Mouse (Mus musculus): Measurements from ENCODE around the gene Tbc1d22a. TPM values are rescaled to one million over a fixed set of nuclear protein-coding genes. Genes with fewer than 3 reads are reported as not detected.

The Tbc1d22a gene
- polyA plus RNA-seq, 1 experiment from 2014 or later = 11.6 TPM

DNA sequence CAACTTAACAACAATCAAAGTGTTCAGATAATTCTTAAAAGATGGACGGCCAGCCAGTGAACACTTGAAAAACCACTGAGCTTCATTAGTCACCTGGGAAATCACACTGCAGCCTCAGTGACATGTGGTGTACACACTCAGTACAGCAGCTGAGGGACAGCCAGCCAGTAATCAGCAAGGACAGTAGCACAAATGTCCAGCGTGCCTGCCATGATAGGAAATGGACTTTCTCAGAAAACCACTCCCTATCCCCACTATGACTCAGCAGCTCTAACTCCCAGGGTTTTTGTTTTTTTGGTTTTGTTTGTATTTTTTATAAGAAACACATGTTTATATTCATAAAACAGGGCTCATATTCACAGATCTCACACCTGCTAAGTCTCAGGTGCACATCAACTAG is 209.6 kb downstream of the Tbc1d22a start:
- no peaks in the 10 kb centered on the region for H3K36me3 ChIP-seq (ENCODE audit: control insufficient read depth, insufficient read depth)
- peaks cover 19% of the 10 kb centered on the region for H3K4me1 ChIP-seq (replicated peaks; ENCODE audit: control insufficient read depth, insufficient read depth, low read length)
- WGBS = 78% methylated on average over 2 of the region's 2 CpGs
- no peak overlapping the region for H3K27ac ChIP-seq (ENCODE audit: low read length)
- H3K9ac ChIP-seq (replicated peaks; ENCODE audit: low read depth, low read length) = no peak overlapping the region
- no peak overlapping the region for H3K4me2 ChIP-seq (ENCODE audit: low read length)
- no peak overlapping the region for H3K4me3 ChIP-seq (replicated peaks; ENCODE audit: low read length)
- H3K27me3 ChIP-seq (replicated peaks; ENCODE audit: control insufficient read depth, insufficient read depth, low read length) = no peaks in the 10 kb centered on the region
- ATAC-seq = no peak
- no peaks in the 10 kb centered on the region for H3K9me3 ChIP-seq (ENCODE audit: control insufficient read depth, low read length)

DNA sequence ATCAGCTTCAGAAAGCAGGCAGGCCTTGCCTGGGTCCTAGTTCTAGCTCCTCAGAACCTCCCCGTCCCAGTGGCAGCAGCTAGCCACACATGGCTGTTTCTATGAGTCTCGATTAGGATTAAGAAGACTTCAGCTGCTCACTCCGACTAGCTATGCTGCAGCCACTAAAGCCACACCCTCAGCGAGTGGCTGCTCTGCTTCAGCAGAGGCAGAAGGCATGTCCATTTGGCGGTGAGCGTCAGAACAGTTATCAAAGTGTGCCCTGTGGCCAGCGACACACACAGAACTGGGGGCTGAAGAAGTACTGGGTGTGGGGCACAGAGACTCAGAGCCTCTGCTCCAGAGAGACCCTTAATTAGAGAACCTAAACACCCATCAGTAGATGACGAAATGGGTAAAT is 210.7 kb downstream of the Tbc1d22a start:
- Histone ChIP-seq H3K27ac (ENCODE audit: low read length) (no peak overlapping the region), H3K4me2 (ENCODE audit: low read length) (no peak overlapping the region), H3K9ac (replicated peaks; ENCODE audit: low read depth, low read length) (no peak overlapping the region), H3K9me3 (ENCODE audit: control insufficient read depth, low read length) (no peaks in the 10 kb centered on the region), H3K27me3 (replicated peaks; ENCODE audit: control insufficient read depth, insufficient read depth, low read length) (no peaks in the 10 kb centered on the region), H3K36me3 (ENCODE audit: control insufficient read depth, insufficient read depth) (no peaks in the 10 kb centered on the region), H3K4me1 (replicated peaks; ENCODE audit: control insufficient read depth, insufficient read depth, low read length) (peaks cover 8% of the 10 kb centered on the region), H3K4me3 (replicated peaks; ENCODE audit: low read length) (no peak overlapping the region)
- ATAC-seq = no peak
- 64% methylated on average over 8 of the region's 8 CpGs for WGBS

DNA sequence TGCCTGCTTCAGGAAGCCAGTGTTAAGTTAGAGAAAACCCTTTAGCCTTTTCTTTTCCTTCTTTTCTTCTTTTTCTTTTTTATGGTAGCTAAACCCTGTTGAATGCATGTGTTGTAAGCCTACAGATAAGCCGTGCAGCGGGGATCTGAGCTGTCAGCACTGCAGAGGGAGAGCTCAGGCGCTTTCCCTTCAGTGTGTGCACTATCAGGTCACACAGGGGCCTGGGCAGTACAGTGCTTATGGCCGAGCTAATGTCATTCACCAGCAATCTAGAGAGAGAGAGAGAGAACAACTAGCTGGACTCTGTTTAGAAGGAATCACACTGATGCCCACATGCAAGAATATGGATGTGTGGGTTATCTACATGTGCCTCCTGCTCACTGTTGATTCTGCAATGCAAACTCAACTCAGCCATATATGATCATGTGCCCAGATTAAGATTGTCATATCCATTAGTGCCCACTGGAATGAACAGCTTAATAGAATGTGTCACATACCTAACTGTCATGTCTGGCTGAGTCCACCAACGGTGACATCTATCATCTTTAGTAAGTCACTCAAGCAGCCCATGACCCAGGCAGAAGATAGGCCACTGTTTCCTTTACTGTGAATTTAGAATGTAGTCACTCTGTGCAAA is 212.2 kb downstream of the Tbc1d22a start:
- 53% methylated on average over 5 of the region's 5 CpGs for WGBS
- Histone ChIP-seq H3K9ac (replicated peaks; ENCODE audit: low read depth, low read length) (no peak overlapping the region), H3K9me3 (ENCODE audit: control insufficient read depth, low read length) (no peaks in the 10 kb centered on the region), H3K27me3 (replicated peaks; ENCODE audit: control insufficient read depth, insufficient read depth, low read length) (no peaks in the 10 kb centered on the region), H3K4me3 (replicated peaks; ENCODE audit: low read length) (no peak overlapping the region), H3K27ac (ENCODE audit: low read length) (no peak overlapping the region), H3K36me3 (ENCODE audit: control insufficient read depth, insufficient read depth) (no peaks in the 10 kb centered on the region), H3K4me1 (replicated peaks; ENCODE audit: control insufficient read depth, insufficient read depth, low read length) (peaks cover 6% of the 10 kb centered on the region; the same call in 1 of the 2 replicates), H3K4me2 (ENCODE audit: low read length) (no peak overlapping the region)
- no peak for ATAC-seq

DNA sequence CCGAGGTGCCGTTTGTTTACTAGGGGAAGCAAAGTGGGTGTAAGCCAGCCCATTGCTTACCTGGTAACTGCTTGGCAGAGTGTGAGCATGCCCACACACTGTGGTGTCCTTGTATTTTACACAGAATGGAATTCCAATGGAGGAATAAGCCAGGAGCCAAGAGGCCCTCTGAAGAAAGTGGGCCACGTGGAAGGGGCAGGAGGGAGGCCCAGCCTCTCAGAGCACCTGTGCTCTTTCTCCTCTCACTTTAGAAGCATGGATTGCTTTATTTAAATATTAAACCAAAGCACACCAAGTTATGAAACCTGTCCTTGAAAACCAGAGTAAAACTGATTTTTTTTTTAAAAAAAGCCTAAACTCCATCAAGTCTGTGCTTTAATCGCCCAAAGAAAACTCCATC is 213.2 kb downstream of the Tbc1d22a start:
- Histone ChIP-seq H3K4me1 (replicated peaks; ENCODE audit: control insufficient read depth, insufficient read depth, low read length) (peaks cover 6% of the 10 kb centered on the region; the same call in 1 of the 2 replicates), H3K36me3 (ENCODE audit: control insufficient read depth, insufficient read depth) (no peaks in the 10 kb centered on the region), H3K4me2 (ENCODE audit: low read length) (no peak overlapping the region), H3K9me3 (ENCODE audit: control insufficient read depth, low read length) (no peaks in the 10 kb centered on the region), H3K4me3 (replicated peaks; ENCODE audit: low read length) (no peak overlapping the region), H3K27ac (ENCODE audit: low read length) (no peak overlapping the region), H3K27me3 (replicated peaks; ENCODE audit: control insufficient read depth, insufficient read depth, low read length) (no peaks in the 10 kb centered on the region), H3K9ac (replicated peaks; ENCODE audit: low read depth, low read length) (no peak overlapping the region)
- no peak for ATAC-seq
- 81% methylated on average over 4 of the region's 4 CpGs for WGBS

DNA sequence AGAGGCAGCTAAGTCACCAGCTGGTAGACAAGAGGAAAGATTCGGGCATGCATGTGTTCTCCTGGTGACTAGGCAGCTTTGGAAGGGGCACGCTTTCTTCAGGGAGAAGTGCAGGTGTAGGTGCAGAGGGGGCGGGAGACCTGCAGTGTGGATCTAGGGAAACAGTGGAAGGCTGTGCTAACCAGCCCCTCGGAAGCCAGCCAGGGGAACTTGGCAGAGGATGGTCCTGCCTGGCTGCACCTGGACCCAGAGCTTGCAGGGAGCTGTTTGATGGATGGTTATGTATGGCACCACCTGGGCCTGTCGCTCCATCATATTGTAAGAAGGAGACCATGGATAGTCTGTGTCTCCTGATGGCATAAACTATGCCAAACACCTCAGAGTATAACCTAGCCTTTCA is 214.2 kb downstream of the Tbc1d22a start:
- no peaks in the 10 kb centered on the region for H3K27me3 ChIP-seq (replicated peaks; ENCODE audit: control insufficient read depth, insufficient read depth, low read length)
- H3K9ac ChIP-seq (replicated peaks; ENCODE audit: low read depth, low read length) = no peak overlapping the region
- WGBS = 62% methylated on average over 5 of the region's 5 CpGs
- no peak overlapping the region for H3K27ac ChIP-seq (ENCODE audit: low read length)
- H3K4me3 ChIP-seq (replicated peaks; ENCODE audit: low read length) = no peak overlapping the region
- no peak overlapping the region for H3K4me2 ChIP-seq (ENCODE audit: low read length)
- H3K9me3 ChIP-seq (ENCODE audit: control insufficient read depth, low read length) = no peaks in the 10 kb centered on the region
- H3K4me1 ChIP-seq (replicated peaks; ENCODE audit: control insufficient read depth, insufficient read depth, low read length) = peaks cover 8% of the 10 kb centered on the region
- ATAC-seq = no peak
- no peaks in the 10 kb centered on the region for H3K36me3 ChIP-seq (ENCODE audit: control insufficient read depth, insufficient read depth)

DNA sequence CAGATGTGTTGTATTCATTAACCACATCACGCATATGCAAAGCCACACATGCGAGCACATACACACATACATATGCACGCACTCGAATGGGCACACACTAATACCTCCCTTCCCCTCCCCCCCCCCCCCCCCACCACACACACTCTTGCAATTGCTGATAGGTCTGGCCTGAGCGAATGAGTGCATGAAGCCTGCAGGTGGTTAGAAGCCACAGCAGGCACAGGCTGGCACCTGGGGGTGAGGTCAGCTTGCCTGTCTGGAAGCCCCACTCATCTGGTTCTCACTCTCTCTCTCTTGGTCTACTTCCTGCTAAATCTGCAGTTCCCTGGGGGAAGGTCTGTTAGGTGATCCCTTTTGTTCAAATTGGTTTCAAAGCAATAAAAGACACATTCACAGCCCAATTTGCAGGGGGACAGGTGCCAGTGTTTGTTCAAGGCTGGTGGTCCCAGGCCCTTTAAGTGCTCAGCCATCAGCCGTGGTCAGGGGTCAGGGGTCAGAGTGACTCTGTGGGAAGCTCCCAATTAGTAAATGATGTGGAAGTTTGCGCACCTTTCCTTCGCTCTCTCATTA is 215.6 kb downstream of the Tbc1d22a start:
- Histone ChIP-seq H3K4me3 (replicated peaks; ENCODE audit: low read length) (no peak overlapping the region), H3K36me3 (ENCODE audit: control insufficient read depth, insufficient read depth) (no peaks in the 10 kb centered on the region), H3K27ac (ENCODE audit: low read length) (no peak overlapping the region), H3K4me1 (replicated peaks; ENCODE audit: control insufficient read depth, insufficient read depth, low read length) (peaks cover 8% of the 10 kb centered on the region), H3K27me3 (replicated peaks; ENCODE audit: control insufficient read depth, insufficient read depth, low read length) (no peaks in the 10 kb centered on the region), H3K9ac (replicated peaks; ENCODE audit: low read depth, low read length) (no peak overlapping the region), H3K4me2 (ENCODE audit: low read length) (no peak overlapping the region), H3K9me3 (ENCODE audit: control insufficient read depth, low read length) (no peaks in the 10 kb centered on the region)
- 62% methylated on average over 7 of the region's 8 CpGs for WGBS
- no peak for ATAC-seq

DNA sequence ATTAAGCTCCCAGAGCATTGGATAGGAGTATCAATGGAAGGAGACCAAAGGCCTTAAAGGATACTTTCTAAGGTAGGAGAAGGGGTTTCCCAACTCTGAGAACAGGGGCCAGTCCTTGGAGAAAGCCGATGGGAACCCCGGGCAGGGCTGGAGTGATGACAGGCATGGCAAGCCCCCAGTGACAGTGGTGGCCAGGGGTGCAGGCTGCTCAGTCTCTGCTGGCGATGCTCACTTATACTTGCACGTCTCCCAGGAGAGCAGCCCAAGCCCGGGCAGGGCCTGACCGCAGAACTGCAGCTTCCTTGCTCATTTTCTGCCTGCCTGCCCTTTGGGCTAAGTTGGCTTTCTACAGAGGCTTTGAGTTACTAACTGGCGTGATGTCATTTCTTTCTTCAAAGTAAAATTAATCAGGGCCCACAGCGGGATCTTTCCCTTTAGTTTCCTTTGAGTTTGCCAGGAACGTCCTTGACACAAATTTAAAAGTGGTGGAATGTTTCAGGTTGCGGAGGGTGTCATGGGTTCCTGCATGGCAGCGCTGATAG is 217.4 kb downstream of the Tbc1d22a start:
- no peak for ATAC-seq
- peaks cover 8% of the 10 kb centered on the region for H3K4me1 ChIP-seq (replicated peaks; ENCODE audit: control insufficient read depth, insufficient read depth, low read length)
- H3K4me3 ChIP-seq (replicated peaks; ENCODE audit: low read length) = no peak overlapping the region
- no peak overlapping the region for H3K27ac ChIP-seq (ENCODE audit: low read length)
- 62% methylated on average over 11 of the region's 11 CpGs for WGBS
- H3K36me3 ChIP-seq (ENCODE audit: control insufficient read depth, insufficient read depth) = no peaks in the 10 kb centered on the region
- H3K9me3 ChIP-seq (ENCODE audit: control insufficient read depth, low read length) = no peaks in the 10 kb centered on the region
- H3K4me2 ChIP-seq (ENCODE audit: low read length) = no peak overlapping the region
- no peak overlapping the region for H3K9ac ChIP-seq (replicated peaks; ENCODE audit: low read depth, low read length)
- H3K27me3 ChIP-seq (replicated peaks; ENCODE audit: control insufficient read depth, insufficient read depth, low read length) = no peaks in the 10 kb centered on the region

DNA sequence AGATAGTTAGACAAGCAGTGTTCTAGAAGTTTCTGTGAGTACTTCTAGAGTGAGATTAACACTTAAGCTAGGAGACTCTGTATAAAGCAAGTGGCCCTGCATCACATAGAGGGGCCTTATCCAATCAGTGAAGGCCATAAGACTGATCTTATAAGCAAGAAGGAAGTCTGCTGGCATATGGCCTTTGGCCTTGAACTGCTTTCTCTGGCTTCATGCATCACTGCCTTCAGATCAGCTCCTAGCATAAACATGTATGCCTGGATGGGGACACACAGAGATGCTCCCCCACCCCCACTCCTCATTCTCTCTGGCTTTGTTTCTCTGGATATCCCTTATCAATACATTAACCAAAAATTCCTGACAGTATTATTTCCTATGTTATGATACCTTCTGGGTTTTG is 218.5 kb downstream of the Tbc1d22a start:
- Histone ChIP-seq H3K4me2 (ENCODE audit: low read length) (no peak overlapping the region), H3K9me3 (ENCODE audit: control insufficient read depth, low read length) (no peaks in the 10 kb centered on the region), H3K36me3 (ENCODE audit: control insufficient read depth, insufficient read depth) (no peaks in the 10 kb centered on the region), H3K4me1 (replicated peaks; ENCODE audit: control insufficient read depth, insufficient read depth, low read length) (peaks cover 8% of the 10 kb centered on the region), H3K27ac (ENCODE audit: low read length) (no peak overlapping the region), H3K4me3 (replicated peaks; ENCODE audit: low read length) (no peak overlapping the region), H3K9ac (replicated peaks; ENCODE audit: low read depth, low read length) (no peak overlapping the region), H3K27me3 (replicated peaks; ENCODE audit: control insufficient read depth, insufficient read depth, low read length) (no peaks in the 10 kb centered on the region)
- ATAC-seq = no peak

DNA sequence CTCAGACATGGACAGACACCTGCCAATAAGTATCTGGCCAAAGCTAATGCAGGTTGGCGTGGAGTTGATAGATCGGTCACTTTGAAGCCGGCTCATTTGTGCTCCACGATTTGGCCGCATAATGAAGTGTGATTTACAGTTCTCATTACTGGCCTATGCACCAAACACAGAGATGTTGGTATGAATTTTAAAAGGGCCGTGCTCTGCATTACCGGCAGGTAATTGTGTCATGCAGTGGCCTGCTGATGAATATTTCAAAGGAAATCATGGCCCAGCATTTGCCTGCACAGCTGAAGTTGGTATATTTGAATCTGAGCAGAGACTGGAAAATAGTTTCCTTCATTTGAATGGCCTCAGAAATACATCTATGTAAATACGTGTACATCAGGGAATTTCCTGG is 219.1 kb downstream of the Tbc1d22a start:
- Histone ChIP-seq H3K9me3 (ENCODE audit: control insufficient read depth, low read length) (no peaks in the 10 kb centered on the region), H3K27me3 (replicated peaks; ENCODE audit: control insufficient read depth, insufficient read depth, low read length) (no peaks in the 10 kb centered on the region), H3K27ac (ENCODE audit: low read length) (no peak overlapping the region), H3K4me3 (replicated peaks; ENCODE audit: low read length) (no peak overlapping the region), H3K4me2 (ENCODE audit: low read length) (no peak overlapping the region), H3K9ac (replicated peaks; ENCODE audit: low read depth, low read length) (no peak overlapping the region), H3K4me1 (replicated peaks; ENCODE audit: control insufficient read depth, insufficient read depth, low read length) (peaks cover 8% of the 10 kb centered on the region), H3K36me3 (ENCODE audit: control insufficient read depth, insufficient read depth) (no peaks in the 10 kb centered on the region)
- 57% methylated on average over 8 of the region's 8 CpGs for WGBS
- ATAC-seq = no peak
